Mouse (Mus musculus): ENCODE measurements at regions not wholly inside any gene's neighbourhood (a gene's known extent, or its start where the extent isn't known, plus 50 kb on each side); places are given as distances from the start of the nearest gene placed in this dataset.

GRCm38 (mm10) chr9:61145738-61146137 lies 226.4 kb upstream of the Tle3 start:
- TF ChIP-seq POLR2A (IDR thresholded peaks at IDR 0.05; ENCODE audit: borderline replicate concordance, low read depth, low read length) (no peak), CTCF (IDR thresholded peaks at IDR 0.05; ENCODE audit: low read depth, low read length) (no peak)

All from bone marrow macrophage, adult 2 months (primary cell).